Mouse (Mus musculus) lung, postnatal 0 days (tissue): ENCODE measurements around the gene Palb2. TPM values are rescaled to one million over a fixed set of nuclear protein-coding genes. Genes with fewer than 3 reads are reported as not detected.
A peak's percentile ranks its signal among the peaks of the same experiment; 100 is the strongest.

ENCODE experiments used
- ATAC-seq: fragments of 200-750 bp; cut with Nextera tagmentation; 2 replicates; pipeline ENCODE4 v1.8.0; 2017; ENCODE audit warnings: moderate library complexity
- DNase-seq: peaks from one replicate; pipeline ENCODE4 v3.0.0-alpha.2; 2016; ENCODE audit warnings: low spot score
- H3K27ac ChIP-seq: fragments of 300-500 bp; sonication (generic); 2 replicates; pipeline ENCODE4 v1.5.1; 2014; ENCODE audit warnings: antibody characterized with exemption, mild to moderate bottlenecking, low read length, mixed read lengths
- H3K27me3 ChIP-seq: fragments of 300-500 bp; sonication (generic); replicated peaks from 2 replicates; pipeline ENCODE4 v1.6.1; 2014; ENCODE audit warnings: low read length, mixed read lengths; ENCODE audit not compliant: insufficient read depth
- H3K36me3 ChIP-seq: fragments of 300-500 bp; sonication (generic); 2 replicates; pipeline ENCODE4 v1.6.1; 2014; ENCODE audit warnings: low read length, mixed read lengths; ENCODE audit not compliant: insufficient read depth
- H3K4me1 ChIP-seq: fragments of 300-500 bp; sonication (generic); 2 replicates; pipeline ENCODE4 v1.6.1; 2014; ENCODE audit warnings: antibody characterized with exemption, low read depth, low read length, mixed read lengths; ENCODE audit not compliant: insufficient read depth
- H3K4me2 ChIP-seq: fragments of 300-500 bp; sonication (generic); replicated peaks from 2 replicates; pipeline ENCODE4 v1.6.1; 2014; ENCODE audit warnings: low read depth, mild to moderate bottlenecking, low read length, moderate library complexity, mixed read lengths
- H3K4me3 ChIP-seq: fragments of 300-500 bp; sonication (generic); 2 replicates; pipeline ENCODE4 v1.5.1; 2014; ENCODE audit warnings: low read depth, low read length
- H3K9ac ChIP-seq: fragments of 300-500 bp; sonication (generic); replicated peaks from 2 replicates; pipeline ENCODE4 v1.6.1; 2014; ENCODE audit warnings: low read depth, mild to moderate bottlenecking
- H3K9me3 ChIP-seq: fragments of 300-500 bp; sonication (generic); 2 replicates; pipeline ENCODE4 v1.6.1; 2016; ENCODE audit warnings: low read length, mixed read lengths
- CTCF ChIP-seq: IDR thresholded peaks from 2 replicates; pipeline ENCODE4 v1.5.1; 2016; ENCODE audit warnings: antibody characterized with exemption, mild to moderate bottlenecking
- EP300 ChIP-seq: IDR thresholded peaks from 2 replicates; pipeline ENCODE4 v1.6.1; 2016; ENCODE audit warnings: antibody characterized with exemption, mild to moderate bottlenecking, control low read depth
- WGBS: fragments of 180-500 bp; shearing (Covaris S2); extraction: QIAGEN DNeasy Blood & Tissue Kit; methylation state at CpG from one replicate; pipeline ENCODE4 v1.1.7; 2014; 5-methylcytosine and 5-hydroxymethylcytosine counted together
- polyA plus RNA-seq: library from polyadenylated mRNA; unstranded; fragments of >200 nt; fragmentation: Nextera tagmentation; extraction: Ambion mirVana; gene quantifications from 2 replicates; pipeline ENCODE4 v1.2.1, GENCODE M21; 2015

The Palb2 gene
- polyA plus RNA-seq: 2.6 and 2.9 TPM in 2 replicates

DNA sequence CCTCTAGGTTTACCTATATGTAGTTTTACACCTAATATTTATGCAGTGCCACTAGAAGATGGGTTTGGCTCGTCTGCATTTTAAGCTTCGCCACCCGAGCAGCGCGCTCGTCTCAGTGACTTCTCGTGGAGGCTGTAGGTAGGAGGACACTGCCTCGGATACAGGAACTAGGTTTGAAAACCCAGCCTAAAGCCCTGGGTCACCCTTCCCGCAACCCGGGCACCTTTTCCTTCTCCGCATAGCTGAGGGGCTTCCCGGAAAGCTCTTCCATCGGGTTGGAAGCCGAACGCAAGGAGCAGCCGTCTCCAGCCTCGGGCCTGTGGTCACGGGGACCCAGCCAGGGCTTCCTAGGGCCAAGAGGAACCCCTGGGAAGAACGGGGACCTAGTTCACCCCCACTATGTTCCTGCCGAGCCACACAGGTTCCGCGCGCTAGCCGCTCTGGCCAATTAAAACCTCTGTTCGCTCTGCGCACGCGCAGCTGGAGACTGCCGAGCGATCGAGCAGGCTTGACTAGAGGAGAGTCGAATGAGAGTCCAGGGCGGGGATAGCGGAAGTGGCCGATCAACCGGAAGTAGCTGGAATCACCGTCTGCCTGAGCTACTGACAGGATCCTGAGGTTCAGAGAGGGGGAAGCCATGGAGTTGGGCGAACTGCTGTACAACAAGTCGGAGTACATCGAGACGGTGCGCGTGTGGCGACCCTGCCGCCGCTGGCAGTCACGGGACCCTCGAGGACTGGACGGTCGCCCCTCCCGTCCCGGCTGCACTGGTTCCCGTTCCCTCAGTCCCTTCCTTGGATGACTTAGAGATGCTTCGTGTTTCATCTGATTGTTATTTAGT, at the start of gene Palb2, which contains the start of gene Dctn5:
Gene Palb2, minus strand, starts transcription at position 489 of the 841 bp plus-strand sequence.
Gene Dctn5, plus strand, starts transcription at position 545 of the 841 bp plus-strand sequence.
- no peak for TF ChIP-seq EP300
- no peak for TF ChIP-seq CTCF
- ATAC-seq (peak; percentile 99), DNase-seq (peak; percentile 98)
- under 1% methylated on average over 54 of the region's 54 CpGs for whole genome bisulfite sequencing
- H3K4me2 ChIP-seq: peak within 1 kb of the TSS; percentile 86
- H3K36me3 ChIP-seq: peaks cover 6% of the 10 kb centered on the region; the same call in 1 of the 2 replicates
- peak within 1 kb of the TSS; percentile 94 for H3K4me3 ChIP-seq
- H3K27ac ChIP-seq: peak within 1 kb of the TSS; percentile 69; the same call in 1 of the 2 replicates
- H3K4me1 ChIP-seq: peaks cover 11% of the 10 kb centered on the region; the same call in 1 of the 2 replicates
- no peaks in the 10 kb centered on the region for H3K27me3 ChIP-seq
- no peaks in the 10 kb centered on the region for H3K9me3 ChIP-seq
- peak within 1 kb of the TSS; percentile 75 for H3K9ac ChIP-seq

DNA sequence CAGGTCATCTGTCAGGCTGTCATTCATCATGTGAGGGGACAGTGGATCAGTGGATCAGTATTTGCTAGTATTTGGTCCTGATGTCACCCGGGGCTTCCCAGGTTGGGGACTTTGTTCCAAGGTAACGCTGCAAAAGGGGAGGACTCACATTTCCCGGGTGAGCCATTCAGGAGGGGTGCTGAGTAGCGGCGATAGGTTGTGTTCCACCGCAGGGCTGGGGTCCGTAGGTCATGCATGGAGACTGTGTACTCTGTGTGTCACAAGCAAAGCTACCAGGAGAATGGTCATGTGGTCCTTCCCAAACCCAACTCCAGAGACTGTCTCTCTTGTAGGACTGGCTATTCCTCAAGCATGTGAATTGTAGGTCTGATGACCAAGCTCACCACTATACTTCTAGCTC, 47.9 kb upstream of the Palb2 start:
- ATAC-seq (no peak), DNase-seq (no peak)
- Histone ChIP-seq H3K27me3 (no peaks in the 10 kb centered on the region), H3K4me1 (no peaks in the 10 kb centered on the region), H3K36me3 (no peaks in the 10 kb centered on the region), H3K27ac (no peak overlapping the region), H3K4me3 (no peak overlapping the region), H3K9me3 (no peaks in the 10 kb centered on the region), H3K9ac (no peak overlapping the region), H3K4me2 (no peak overlapping the region)
- TF ChIP-seq CTCF (no peak), EP300 (no peak)
- 80% methylated on average over 7 of the region's 7 CpGs for WGBS

DNA sequence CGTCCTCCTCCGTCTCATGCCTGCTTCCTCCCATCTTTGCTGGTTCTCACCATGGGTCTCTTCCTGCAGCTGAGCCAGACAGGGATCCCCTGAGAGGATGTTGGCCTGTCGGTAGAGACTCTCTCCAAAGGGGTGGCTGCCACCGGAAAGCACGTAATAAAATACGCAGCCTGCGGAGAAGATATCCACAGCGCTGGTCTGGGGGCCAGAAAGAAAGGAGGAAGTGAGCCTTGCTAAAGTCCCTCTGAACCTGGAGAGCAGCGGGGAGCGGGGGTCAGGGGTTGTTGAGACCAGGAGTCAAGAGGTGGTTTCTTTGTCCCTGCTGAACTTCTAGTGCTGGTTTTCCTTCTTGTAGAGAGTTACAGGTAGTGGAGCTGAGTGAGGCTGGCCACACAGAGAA, 38.8 kb upstream of the Palb2 start:
- H3K27me3 ChIP-seq: no peaks in the 10 kb centered on the region
- no peak overlapping the region for H3K4me2 ChIP-seq
- no peaks in the 10 kb centered on the region for H3K4me1 ChIP-seq
- no peak overlapping the region for H3K4me3 ChIP-seq
- no peak for ATAC-seq
- no peak for DNase-seq
- H3K36me3 ChIP-seq: peaks cover 12% of the 10 kb centered on the region; the same call in 1 of the 2 replicates
- no peak for TF ChIP-seq EP300
- TF ChIP-seq CTCF: no peak
- H3K27ac ChIP-seq: no peak overlapping the region
- WGBS: 63% methylated on average over 10 of the region's 10 CpGs
- H3K9ac ChIP-seq: no peak overlapping the region
- H3K9me3 ChIP-seq: no peaks in the 10 kb centered on the region

DNA sequence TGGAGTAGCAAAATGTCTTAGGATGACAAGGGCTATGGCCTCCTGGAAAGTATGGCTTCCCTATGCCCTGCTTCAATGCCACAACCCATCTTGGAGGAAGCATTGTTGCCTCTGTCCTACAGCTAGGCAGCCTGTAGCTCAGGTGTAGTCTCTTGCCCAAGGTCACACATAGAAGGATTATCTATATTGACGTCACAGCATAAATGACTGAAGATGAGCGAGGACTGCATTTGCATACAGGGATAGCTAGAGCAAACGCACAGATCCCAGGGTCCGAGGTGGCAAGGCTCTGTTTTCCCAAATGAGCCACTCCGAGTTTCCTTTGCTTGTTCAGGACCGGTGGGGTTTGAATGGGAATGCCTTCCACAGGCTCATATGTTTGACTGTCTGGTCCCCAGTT, 37.9 kb upstream of the Palb2 start:
- Histone ChIP-seq H3K9me3 (no peaks in the 10 kb centered on the region), H3K27me3 (no peaks in the 10 kb centered on the region), H3K4me1 (no peaks in the 10 kb centered on the region), H3K4me3 (no peak overlapping the region), H3K4me2 (no peak overlapping the region), H3K9ac (no peak overlapping the region), H3K27ac (no peak overlapping the region), H3K36me3 (peaks cover 17% of the 10 kb centered on the region; the same call in 1 of the 2 replicates)
- no peak for TF ChIP-seq EP300
- no peak for TF ChIP-seq CTCF
- DNase-seq (no peak), ATAC-seq (no peak)
- WGBS: 77% methylated on average over 6 of the region's 6 CpGs

DNA sequence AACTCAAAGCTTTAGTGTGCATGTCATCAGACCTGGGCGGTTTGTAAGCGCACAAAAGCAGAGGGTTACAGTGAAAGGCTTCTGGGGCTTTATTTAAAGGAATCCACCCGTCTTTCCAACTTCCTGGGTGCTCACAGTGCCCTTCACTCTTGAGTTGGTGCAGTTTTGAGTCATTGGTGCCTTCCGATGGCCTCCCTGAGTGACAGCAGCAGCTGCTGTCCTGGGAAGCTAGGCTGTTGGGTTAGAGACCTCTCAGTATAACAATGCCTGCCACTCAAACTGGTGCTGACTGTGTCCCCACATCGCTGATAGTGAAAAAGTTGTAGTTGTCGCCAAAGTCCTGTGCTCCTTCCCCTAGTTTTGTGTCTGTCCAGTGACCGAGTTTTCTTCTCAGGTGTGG, 34.4 kb upstream of the Palb2 start:
- peaks cover 19% of the 10 kb centered on the region; the same call in 1 of the 2 replicates for H3K36me3 ChIP-seq

DNA sequence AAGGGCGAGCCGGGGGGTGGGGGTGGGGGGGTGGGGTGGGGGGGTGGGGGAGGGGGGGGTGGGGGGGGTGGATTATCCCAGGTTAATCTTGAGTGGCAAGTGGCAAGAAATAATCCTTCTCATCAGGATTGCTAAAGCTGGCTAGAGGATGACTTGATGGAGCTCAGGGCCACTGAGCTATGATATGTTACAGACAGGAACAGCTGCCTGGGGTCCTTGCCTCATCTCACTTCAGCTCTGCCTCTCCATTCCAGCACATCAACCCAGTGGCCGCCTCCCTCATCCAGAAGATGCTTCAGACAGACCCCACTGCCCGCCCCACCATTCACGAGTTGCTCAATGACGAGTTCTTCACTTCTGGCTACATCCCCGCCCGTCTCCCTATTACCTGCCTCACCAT, 31.0 kb upstream of the Palb2 start:
- H3K9ac ChIP-seq: no peak overlapping the region
- peaks cover 7% of the 10 kb centered on the region; the same call in 1 of the 2 replicates for H3K4me1 ChIP-seq
- TF ChIP-seq EP300 (no peak), CTCF (no peak)
- no peaks in the 10 kb centered on the region for H3K9me3 ChIP-seq
- no peaks in the 10 kb centered on the region for H3K27me3 ChIP-seq
- peaks cover 13% of the 10 kb centered on the region; the same call in 1 of the 2 replicates for H3K36me3 ChIP-seq
- H3K27ac ChIP-seq: no peak overlapping the region
- ATAC-seq (no peak), DNase-seq (no peak)
- no peak overlapping the region for H3K4me2 ChIP-seq
- no peak overlapping the region for H3K4me3 ChIP-seq
- WGBS: 95% methylated on average over 7 of the region's 8 CpGs

More for the DNA sequence above, 34.4 kb upstream of the Palb2 start:
- ATAC-seq (no peak), DNase-seq (no peak)
- Histone ChIP-seq H3K4me1 (no peaks in the 10 kb centered on the region), H3K27me3 (no peaks in the 10 kb centered on the region), H3K9ac (no peak overlapping the region), H3K9me3 (no peaks in the 10 kb centered on the region), H3K4me3 (no peak overlapping the region), H3K4me2 (no peak overlapping the region), H3K27ac (no peak overlapping the region)
- TF ChIP-seq EP300 (no peak), CTCF (no peak)
- WGBS: 92% methylated on average over 7 of the region's 7 CpGs
